Mouse (Mus musculus): ENCODE data around the gene Gm17349. TPM values are rescaled to one million over a fixed set of nuclear protein-coding genes. Genes with fewer than 3 reads are reported as not detected.
"Not testable (repeated sequence)": the region's sequence is repeated elsewhere in the genome, so short reads cannot be mapped to it uniquely, and the experiment has no call there.

The Gm17349 gene
- total RNA-seq, 2 experiments from 2014 or later = 5.0 to 8.7 TPM

DNA sequence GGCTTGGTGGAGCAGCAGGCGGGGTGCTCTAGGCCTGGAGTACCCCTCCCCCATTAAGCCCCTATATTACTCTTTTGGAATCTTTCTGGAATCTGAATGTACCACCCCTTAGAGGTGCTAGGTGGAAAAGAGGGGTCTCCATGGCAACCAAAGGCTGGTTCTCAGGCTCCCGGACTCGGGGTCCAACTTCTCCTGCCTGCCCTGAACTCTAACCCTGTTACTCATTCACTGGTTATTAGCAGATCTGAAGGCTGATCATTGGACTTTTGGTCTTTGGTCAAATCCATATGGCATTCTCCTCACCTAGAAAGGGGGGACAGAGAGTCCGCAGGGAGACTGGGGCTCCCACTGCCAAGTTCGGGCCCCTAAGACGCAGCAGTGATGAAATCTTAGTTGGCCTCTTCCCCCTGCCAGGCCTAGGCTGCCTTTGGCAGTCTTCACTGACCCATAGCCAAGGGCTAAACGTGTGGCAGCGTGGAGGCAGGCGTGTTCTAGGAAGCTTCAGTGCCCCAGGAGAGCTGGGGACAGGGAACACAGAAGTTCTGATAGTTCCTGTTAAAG lies 13.3 kb upstream of the Gm17349 start:
- DNase-seq (ENCODE audit: low spot score in 2 of 2) = no peak

DNA sequence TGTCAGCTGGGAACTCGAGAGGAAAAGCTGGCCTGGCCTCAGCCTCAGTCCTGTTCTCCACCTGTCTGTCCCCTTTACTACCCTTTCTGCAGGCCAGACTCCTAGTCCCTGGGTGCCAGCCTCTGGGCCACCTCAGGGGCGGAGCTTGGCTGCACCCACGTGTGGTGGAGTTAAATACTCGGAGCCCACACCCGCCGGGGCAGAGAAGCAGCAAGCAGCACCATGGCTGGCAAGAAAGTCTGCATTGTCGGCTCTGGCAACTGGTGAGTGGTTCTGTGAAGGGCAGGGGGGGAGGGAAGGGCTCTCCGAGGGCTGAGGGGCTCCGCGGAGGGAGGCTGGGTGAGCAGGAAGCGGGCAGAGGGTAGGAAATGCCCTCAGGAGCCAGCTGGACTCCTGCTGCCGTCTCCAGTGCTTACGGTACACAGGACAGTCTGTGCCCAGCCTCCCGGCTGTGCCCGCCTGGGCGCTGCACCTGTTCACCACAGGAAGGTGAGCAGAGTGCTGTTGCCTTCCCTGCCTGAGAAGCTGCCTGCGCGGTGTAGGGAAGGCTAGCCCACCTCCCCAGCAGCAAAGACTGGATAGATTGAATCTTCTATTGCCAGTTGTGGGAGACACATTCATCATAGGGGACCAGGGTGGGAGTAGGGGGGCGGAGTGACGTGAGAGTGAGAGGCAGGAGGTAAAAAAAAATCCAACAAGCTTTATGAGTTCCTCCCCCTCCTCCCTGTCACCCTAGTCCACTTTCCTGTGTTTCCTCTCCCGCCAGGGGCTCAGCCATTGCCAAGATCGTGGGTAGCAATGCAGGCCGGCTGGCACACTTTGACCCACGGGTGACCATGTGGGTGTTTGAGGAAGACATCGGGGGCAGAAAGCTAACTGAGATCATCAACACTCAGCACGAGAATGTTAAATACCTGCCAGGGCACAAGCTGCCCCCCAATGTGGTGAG lies 12.4 kb upstream of the Gm17349 start, which contains the start of gene Gpd1:
Gene Gpd1, plus strand, starts transcription at position 130 of the 949 bp plus-strand sequence.
- DNase-seq (ENCODE audit: low spot score in 2 of 2) = peak in 1 of 2 experiments; percentile 84

DNA sequence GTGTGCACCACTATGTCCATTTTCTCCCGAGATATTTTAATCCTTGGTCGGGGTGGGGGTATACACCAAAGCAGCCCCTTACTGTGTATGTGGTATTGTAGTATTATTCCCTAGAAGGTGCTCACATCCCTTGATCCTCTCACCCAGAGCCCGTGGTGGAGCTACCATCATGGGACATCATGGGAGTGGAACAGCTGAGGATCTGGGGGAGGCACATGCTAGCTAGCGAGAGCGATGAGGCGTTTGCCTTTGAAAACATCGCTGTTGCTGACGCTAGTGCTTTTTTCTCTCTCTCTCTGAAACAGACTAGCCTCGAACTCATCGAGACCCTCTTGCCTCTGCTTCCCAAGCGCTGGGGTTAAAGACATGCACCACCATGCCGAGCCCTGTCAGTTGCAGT lies 11.5 kb upstream of the Gm17349 start:
- peak in 1 of 2 experiments; percentile 75 for DNase-seq (ENCODE audit: low spot score in 2 of 2)

DNA sequence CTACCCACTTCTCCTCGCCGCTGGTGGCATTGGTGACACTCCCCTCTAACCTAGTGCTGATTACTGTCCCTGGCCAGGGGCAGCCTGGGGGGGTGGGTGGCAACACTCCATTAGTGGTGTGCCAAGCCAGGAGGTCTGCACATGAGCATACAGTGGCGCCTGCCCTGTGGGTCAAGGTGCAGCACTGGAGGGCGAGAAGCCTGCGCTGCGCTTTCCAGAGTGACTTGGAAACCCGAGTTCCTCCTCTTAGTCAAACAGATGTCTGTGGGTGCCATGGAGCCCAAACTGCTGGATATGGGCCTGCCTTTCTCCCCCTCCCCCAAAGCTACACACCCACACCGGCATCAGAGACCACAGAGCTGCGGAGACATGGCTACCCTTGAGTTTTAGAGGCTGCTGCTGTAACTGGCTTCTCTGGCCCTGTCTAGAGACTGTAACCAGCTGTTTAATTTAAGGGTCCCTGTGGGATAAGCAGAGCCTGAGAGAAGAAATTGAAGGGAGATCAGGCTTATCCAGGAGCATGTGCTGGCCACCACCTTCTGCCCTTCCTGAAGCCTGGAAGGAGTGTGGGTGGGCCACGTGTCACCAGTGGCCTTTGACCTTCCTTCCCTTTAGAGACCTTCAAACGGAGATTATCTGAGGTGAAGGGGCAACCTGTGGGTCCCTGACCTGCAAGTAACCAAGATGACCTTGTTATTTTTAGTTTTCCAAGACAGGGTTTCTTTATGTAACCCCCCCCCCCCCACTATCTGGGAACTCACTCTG lies 10.9 kb upstream of the Gm17349 start:
- peak in 1 of 2 experiments; percentile 62 for DNase-seq (ENCODE audit: low spot score in 2 of 2)

DNA sequence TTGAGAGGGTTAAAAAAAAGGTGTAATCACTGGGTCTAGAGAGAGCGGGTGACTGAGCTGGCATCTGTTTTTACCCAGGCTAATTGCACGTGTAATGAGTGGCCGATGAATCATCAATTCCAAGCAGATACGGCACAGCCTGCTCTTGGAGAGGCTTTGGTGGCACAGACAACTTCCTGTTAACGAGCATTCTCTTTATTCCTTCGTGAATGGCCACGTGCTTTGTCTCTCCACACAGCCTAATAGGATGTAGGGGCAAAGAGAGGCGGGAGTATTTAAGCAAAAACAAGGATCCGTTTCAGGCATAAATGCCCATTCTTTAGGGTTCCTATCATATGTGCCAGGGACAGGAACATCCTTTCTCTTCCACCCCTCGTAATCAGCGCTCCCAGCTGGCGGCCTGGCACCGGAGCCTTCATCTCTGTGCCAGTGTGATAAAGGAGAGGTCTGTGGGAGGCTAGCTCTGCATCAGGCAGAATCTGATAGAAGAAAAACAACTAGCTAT lies 10.1 kb upstream of the Gm17349 start:
- peak; percentile 86 to 91 for DNase-seq (ENCODE audit: low spot score in 2 of 2)

DNA sequence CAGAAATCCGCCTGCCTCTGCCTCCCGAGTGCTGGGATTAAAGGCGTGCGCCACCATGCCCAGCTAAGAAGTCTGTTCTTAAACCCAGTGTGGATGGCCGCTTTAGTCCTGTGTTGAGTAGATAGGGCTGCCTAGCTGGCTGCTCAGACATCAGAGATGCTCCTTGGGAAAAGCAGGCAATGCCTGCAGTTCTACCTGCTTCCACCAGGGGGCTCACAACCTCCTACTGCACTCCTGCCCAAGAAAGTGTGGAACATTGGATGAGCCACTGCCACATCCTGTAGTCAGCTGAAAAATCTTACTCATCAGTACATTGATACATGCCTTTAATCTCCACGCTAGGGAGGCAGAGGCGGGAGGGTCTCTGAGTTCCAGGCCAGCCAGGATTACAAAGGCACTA lies 9.6 kb upstream of the Gm17349 start:
- DNase-seq (ENCODE audit: low spot score in 2 of 2) = peak; percentile 80 to 94

DNA sequence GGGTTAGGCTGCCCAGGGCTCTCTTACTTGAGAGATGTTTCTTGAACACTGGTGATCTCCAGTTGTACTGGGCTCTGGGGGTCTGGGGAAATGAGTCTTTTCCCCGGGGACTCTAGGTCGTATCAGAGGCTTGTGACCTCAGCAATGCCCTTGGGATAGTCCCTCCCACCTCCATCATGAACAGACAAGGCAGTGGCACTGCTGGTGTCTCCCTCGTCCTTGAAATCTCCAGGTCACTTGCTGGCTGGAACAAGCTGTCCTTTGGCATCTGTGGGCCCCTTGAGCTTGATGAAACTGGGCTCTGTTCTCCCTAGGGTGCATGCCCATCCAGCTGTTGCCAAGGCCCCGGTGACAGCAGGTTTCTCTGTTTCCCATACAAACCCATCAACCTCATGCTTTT lies 8.9 kb upstream of the Gm17349 start:
- DNase-seq (ENCODE audit: low spot score in 2 of 2) = no peak

DNA sequence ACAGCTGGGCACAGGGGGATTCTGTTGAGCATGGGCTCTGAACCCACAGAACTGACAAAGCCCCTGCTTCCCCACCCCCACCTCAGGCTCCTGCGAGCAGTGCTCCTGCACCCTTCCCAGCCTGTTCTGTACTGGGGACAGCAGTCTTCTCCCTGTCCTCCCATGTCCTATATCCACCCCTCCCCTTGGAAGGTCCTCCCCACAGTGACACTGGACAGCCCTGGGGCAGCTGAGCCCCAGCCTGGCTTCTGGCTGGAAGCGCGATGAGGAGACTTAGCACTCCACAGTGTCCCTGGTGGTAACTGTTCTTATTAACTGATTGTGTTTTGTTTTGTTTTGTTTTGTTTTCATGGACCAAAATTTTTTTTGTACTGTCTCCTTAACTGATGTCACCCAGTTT lies 8.3 kb upstream of the Gm17349 start:
- DNase-seq (ENCODE audit: low spot score in 2 of 2) = no peak

DNA sequence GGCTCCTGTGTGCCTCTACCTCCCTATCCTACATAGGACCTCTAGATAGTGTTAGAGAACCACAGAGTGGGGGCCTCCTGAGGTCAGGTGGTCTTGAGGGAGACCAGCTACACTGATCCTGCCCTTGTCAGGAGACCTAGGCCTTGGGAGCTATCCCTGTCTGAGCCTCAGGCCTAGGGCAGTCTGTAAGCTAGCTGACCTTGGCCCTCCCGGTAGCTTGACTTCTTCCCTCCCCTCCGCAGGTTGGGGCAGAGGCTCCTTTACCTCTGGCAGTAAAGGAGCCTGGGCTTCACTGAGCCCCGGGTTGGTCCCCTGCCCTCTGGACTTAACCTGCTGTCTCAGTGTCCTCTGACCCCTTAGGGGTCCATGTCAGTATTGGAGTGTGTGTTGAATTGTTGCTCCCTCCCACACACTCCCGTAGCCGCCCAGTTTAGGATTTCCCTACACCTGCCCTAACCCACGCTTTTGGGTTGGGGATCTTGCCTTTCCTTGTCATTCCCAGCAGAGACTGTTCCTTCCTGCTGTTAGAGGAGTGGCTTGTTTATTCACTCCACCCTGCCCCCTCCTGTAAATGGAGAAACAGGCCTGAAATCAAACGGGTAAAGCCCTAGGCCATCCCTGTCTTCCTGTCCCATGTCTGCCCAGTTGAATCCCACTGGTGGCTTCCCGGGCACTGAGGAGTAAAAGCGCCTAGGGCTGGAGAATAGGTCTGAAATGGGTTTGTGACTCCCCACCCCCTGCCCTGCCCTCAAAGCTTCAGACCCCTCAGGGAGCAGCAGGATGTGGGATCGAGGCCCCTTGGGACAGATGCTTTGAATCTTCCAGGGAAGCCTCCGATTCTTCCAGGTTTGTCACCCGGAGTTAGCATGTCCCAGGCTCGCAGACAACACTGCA lies 7.6 kb upstream of the Gm17349 start:
- DNase-seq (ENCODE audit: low spot score in 2 of 2) = no peak

DNA sequence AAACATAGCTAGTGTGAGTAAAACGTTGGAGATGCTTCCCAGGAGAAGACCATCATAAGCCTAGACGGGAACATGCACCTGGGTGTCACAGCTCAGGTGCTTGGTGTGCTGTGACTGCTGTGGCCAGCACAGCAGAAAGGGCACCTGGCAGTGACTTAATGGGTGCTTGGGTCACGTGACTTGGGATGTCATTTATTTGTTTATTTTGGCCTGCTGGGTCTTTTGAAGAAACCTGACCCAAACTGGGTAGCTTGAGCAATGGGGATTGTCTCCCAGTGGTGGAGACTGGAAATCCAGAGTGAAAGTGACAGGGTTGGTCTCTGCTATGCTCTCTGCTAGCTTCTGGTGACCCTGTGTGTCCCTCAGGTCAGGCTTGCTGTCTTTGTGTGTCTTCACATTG lies 6.2 kb upstream of the Gm17349 start:
- DNase-seq (ENCODE audit: low spot score in 2 of 2) = no peak

DNA sequence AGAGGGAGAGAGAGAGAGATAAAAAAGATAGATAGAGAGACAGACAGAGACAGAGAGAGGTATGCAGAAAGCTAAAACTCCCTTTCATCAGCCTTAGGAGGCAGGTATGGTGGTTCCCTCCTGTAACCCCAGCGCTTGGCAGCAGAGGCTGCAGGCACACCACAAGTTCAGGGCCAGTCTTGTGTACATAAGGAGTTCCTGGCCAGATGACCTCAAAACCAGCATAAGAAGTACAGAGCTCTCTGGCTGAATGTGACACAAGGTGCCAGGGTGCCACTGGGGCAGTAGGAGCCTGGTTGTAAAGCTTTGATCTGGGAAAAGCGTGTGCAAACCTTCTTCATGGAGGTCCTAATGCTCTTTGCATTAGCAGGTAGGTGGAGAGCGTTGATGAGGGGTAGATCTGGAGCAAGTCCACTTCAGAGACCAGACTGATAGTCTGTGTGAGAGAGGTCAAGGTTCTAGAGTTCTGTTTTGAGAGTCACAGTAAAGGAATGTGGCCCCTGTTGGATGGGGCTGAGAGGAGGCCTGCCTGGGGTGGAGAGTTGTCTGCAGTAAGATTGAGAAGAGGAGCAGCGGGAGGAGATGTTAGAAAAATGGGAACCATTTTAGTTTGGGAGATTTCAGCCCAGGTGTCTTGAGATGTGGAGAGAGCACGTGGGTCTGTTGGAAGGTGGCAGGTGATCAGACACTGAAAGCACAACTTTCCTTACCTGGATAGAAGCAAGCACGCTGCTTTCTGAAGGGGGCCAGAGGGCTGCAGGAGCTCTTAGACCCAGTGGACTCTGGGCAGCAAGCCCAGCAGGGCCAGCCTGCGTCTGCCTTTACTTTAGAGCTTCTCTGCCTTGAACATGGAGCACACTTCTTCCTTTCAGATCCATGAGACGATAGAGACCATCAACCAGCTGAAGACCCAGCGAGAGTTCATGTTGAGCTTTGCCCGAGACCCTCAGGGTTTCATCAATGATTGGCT lies 5.2 kb upstream of the Gm17349 start:
- no peak for DNase-seq (ENCODE audit: low spot score in 2 of 2)

DNA sequence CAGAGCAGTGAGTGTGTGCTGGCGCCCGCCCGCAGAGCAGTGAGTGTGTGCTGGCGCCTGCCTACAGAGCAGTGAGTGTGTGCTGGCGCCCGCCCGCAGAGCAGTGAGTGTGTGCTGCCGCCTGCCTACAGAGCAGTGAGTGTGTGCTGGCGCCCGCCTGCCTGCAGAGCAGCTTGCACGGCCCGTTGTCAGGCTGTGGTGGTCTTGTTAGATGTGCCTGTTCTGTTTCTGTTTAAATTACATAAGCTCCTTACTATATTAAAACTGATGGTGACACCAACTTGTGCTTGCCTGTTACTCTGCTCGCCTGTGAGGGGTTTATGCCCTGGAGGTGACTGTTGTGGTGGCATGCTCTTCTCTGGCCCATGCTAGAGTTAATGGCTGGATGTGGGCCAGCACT lies 2.9 kb upstream of the Gm17349 start:
- peak in 1 of 2 experiments; percentile 63 for DNase-seq (ENCODE audit: low spot score in 2 of 2)

DNA sequence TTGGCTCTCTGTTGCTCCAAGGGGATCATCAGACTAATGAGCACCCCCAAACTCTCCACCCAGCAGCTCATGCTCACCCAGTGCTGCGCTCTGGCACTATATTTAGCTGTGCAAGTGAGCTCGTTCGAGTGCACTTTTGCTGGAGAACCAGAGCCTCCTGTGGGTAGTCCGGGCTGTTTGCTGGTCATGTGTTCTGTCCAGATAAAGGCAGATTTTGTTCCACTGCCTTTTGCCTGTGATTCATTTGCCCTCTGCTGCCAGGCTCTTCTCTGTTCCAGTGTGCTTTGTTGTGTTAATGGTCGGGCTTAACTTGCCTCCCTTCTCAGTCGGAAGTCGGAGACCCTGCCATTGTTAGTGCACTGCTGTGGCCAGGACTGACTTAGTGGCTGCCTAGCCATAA lies 409 bp downstream of the Gm17349 start:
- DNase-seq (ENCODE audit: low spot score in 2 of 2) = peak in 1 of 2 experiments; percentile 53

DNA sequence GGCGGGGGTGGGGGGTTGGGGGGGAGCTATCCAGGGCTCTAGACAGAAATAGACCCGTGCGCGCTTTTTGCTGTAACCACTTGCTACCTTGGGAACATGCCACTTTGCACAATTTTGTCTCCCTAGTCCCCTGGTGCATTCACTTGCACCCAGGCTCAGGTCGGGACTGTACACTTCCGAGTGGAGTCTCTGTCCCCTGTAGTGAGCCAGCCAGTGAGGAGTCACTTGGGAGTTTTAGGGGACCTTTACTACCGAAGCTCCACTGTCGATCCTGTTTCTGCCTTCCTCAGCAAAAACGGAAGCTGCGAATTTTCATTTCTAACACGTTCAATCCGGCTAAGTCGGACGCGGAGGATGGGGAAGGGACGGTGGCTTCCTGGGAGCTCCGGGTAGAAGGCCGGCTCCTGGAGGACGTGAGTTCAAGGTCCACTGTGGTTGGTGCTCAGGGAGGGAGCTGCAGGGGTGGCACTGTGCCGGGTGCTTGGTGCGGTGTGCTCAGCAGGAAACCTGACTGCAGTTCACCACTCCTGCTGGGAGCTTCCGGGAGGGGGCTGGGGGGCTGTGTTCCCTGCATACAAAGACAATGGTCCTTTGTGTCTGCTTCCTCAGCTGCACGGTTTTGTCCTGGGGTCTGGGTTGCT lies 1.1 kb downstream of the Gm17349 start:
- DNase-seq (ENCODE audit: low spot score in 2 of 2) = peak in 1 of 2 experiments; percentile 52

DNA sequence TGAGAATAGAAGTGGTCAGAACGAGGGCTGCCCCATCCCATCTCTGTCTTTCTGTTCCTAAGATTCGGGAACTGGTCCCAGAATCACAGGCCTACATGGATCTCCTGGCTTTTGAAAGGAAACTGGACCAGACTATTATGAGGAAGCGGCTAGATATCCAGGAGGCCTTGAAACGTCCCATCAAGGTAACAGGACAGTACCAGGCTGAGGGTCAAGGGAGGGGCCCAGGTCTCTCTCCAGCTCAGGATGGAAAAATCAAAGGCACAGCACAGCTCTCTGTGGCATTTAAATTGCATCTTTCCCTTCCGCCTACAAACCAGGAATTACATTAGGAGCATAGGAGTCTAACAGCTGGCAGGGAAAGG lies 1.6 kb downstream of the Gm17349 start:
- DNase-seq (ENCODE audit: low spot score in 2 of 2) = no peak

DNA sequence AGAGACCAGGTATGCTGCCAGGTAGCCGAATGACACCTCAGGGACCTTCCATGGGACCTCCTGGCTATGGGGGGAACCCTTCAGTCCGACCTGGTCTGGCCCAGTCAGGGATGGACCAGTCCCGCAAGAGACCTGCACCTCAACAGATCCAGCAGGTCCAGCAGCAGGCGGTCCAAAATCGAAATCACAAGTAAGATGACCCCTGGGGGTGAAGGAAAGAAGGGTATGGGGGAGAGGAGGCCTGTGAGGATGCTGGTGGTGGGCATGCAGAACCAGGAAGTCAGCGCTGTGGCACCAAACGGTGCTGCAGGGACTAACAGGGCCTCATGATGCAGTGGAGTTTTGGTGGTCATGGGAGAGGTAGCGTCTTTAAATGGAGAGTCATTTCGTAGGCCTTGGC lies 2.2 kb downstream of the Gm17349 start:
- no peak for DNase-seq (ENCODE audit: low spot score in 2 of 2)

DNA sequence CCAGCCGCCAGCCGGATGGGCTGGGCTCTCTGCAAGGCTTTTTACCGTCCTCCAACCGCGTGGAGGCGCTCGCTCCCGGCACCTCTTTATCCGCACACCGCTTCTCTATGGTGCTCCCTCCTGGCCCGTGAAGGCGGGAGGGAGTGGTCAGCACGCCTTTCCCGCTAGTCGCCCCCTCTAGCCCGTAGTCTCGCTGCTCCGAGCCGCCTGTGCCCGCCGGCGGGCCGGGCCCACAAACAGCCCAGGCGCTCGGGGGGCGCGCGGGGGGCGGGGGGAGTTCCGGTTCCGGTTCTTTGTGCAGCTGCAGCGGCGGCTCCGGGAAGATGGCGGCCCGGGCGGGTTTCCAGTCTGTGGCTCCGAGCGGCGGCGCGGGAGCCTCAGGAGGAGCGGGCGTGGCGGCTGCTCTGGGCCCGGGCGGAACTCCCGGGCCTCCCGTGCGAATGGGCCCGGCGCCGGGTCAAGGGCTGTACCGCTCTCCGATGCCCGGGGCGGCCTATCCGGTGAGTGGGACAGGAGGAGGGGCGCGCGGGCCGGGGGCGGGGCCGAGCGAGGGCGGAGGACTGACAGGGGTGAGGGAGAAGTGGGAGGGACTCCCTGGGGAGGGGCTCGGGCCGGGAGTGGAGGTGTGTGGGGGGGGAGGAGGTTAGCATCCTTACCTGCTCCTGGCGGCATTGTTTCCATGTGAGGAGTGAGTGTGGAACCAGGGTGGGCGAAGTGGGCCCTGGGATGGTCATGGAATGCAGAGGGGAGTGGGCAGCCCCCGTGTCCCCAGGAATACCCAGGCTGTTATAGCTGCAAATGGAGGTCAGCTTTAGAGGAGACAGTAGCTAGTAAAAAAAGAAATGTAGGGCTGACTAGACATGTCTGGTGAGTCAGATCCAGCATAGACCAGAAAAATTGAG lies 3.0 kb downstream of the Gm17349 start, which contains the start of gene Smarcd1:
Gene Smarcd1, plus strand, starts transcription at position 131 of the 902 bp plus-strand sequence.
- peak; percentile 93 to 97 for DNase-seq (ENCODE audit: low spot score in 2 of 2)

DNA sequence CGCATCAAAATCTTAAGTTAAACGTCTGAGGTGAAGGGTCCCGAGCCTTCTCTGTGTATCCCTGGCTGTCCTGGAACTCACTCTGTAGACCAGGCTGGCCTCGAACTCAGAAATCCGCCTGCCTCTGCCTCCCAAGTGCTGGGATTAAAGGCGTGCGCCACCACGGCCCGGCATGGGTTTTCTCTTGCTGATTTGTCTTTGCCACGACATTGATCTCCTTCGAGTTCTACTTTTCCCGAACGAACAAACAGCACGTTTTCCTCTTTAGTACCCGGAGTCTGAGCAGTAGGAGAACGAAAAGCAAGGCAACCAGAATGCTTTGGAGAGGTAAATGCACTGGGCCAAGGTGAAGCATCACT lies 3.7 kb downstream of the Gm17349 start:
- not testable (repeated sequence) for DNase-seq (ENCODE audit: low spot score in 2 of 2)
